Mouse (Mus musculus) MEL (cell line): ENCODE data around the gene Mrvi1.

ENCODE experiments used
- CTCF ChIP-seq, 3 experiments: IDR thresholded peaks in 2 of 3; conservative IDR thresholded peaks in 1 of 3; 2 replicates each; pipeline ENCODE4 v1.5.1; 2011 to 2012; ENCODE audit warnings: low read length in 3 of 3, low read depth in 2 of 3, mild to moderate bottlenecking in 2 of 3, improper control_type of control experiment in 1 of 3, inconsistent platforms in 1 of 3, mixed read lengths in 1 of 3, moderate library complexity in 1 of 3; ENCODE audit not compliant: control insufficient read depth in 1 of 3, insufficient read depth in 1 of 3, poor library complexity in 1 of 3, severe bottlenecking in 1 of 3
- E2F4 ChIP-seq: IDR thresholded peaks from 2 replicates; pipeline ENCODE4 v1.6.1; 2011; ENCODE audit warnings: low read depth, low read length, improper control_type of control experiment, borderline replicate concordance
- GABPA ChIP-seq: IDR thresholded peaks from 2 replicates; pipeline ENCODE4 v1.6.1; 2012; ENCODE audit warnings: low read depth, mild to moderate bottlenecking, inconsistent platforms, low read length, improper control_type of control experiment, moderate library complexity
- TBP ChIP-seq: IDR thresholded peaks from 2 replicates; pipeline ENCODE4 v1.8.0; 2011; ENCODE audit warnings: low read depth, low read length, improper control_type of control experiment
- ZC3H11A ChIP-seq: IDR thresholded peaks from 2 replicates; pipeline ENCODE4 v1.6.1; 2012; ENCODE audit warnings: low read depth, mild to moderate bottlenecking, inconsistent platforms, low read length, improper control_type of control experiment

GRCm38 (mm10) chr7:110941701-110942530 is 40.3 kb downstream of the Mrvi1 start:
- TF ChIP-seq CTCF (IDR thresholded peaks at IDR 0.05 in 2 of 3, conservative IDR thresholded peaks at IDR 0.05 in 1 of 3; ENCODE audit: control insufficient read depth in 1 of 3, insufficient read depth in 1 of 3, low read depth in 2 of 3, low read length in 3 of 3, poor library complexity in 1 of 3, severe bottlenecking in 1 of 3) = no peak
- peak; percentile 33; the same call in 1 of the 2 replicates for TF ChIP-seq TBP
- TF ChIP-seq ZC3H11A = no peak
- peak; percentile 79 for TF ChIP-seq GABPA
- no peak for TF ChIP-seq E2F4
